Mouse (Mus musculus) heart, embryonic 13.5 days (tissue): ENCODE measurements around the gene Olig3. TPM values are rescaled to one million over a fixed set of nuclear protein-coding genes. Genes with fewer than 3 reads are reported as not detected.

Source experiments
- ATAC-seq: fragments of 200-750 bp; cut with Nextera tagmentation; 2 replicates; pipeline ENCODE4 v1.8.0; 2017; ENCODE audit warnings: moderate TSS enrichment; ENCODE audit not compliant: insufficient number of reproducible peaks, low FRiP score, low TSS enrichment; ENCODE audit errors: extremely low read depth
- H3K27ac ChIP-seq: fragments of 300-500 bp; sonication (generic); replicated peaks from 2 replicates; pipeline ENCODE4 v1.5.1; 2015; ENCODE audit warnings: moderate library complexity, mild to moderate bottlenecking, inconsistent platforms
- H3K27me3 ChIP-seq: fragments of 300-500 bp; sonication (generic); replicated peaks from 2 replicates; pipeline ENCODE4 v1.6.1; 2015; ENCODE audit warnings: mild to moderate bottlenecking, inconsistent platforms
- H3K36me3 ChIP-seq: fragments of 300-500 bp; sonication (generic); 2 replicates; pipeline ENCODE4 v1.6.1; 2015; ENCODE audit warnings: mild to moderate bottlenecking, inconsistent platforms
- H3K4me1 ChIP-seq: fragments of 300-500 bp; sonication (generic); 2 replicates; pipeline ENCODE4 v1.6.1; 2015; ENCODE audit warnings: inconsistent platforms
- H3K4me2 ChIP-seq: fragments of 300-500 bp; sonication (generic); 2 replicates; pipeline ENCODE4 v1.6.1; 2015; ENCODE audit warnings: inconsistent platforms, mild to moderate bottlenecking, moderate library complexity
- H3K4me3 ChIP-seq: fragments of 300-500 bp; sonication (generic); 2 replicates; pipeline ENCODE4 v1.5.1; 2015; ENCODE audit warnings: moderate library complexity, mild to moderate bottlenecking, inconsistent platforms
- H3K9ac ChIP-seq: fragments of 300-500 bp; sonication (generic); 2 replicates; pipeline ENCODE4 v1.6.1; 2015; ENCODE audit warnings: inconsistent platforms, mild to moderate bottlenecking, moderate library complexity
- H3K9me3 ChIP-seq: fragments of 300-500 bp; sonication (generic); 2 replicates; pipeline ENCODE4 v1.6.1; 2016; ENCODE audit warnings: inconsistent platforms
- WGBS: fragments of 180-500 bp; shearing (Covaris S2); methylation state at CpG from one replicate; pipeline ENCODE4 v1.1.7; 2015; ENCODE audit warnings: mixed read lengths; 5-methylcytosine and 5-hydroxymethylcytosine counted together
- polyA plus RNA-seq: library from polyadenylated mRNA; unstranded; fragments of >200 nt; fragmentation: Nextera tagmentation; extraction: Ambion mirVana; gene quantifications from 2 replicates; pipeline ENCODE4 v1.2.1, GENCODE M21; 2015

The Olig3 gene
- polyA plus RNA-seq, result not detected in 2 replicates

DNA sequence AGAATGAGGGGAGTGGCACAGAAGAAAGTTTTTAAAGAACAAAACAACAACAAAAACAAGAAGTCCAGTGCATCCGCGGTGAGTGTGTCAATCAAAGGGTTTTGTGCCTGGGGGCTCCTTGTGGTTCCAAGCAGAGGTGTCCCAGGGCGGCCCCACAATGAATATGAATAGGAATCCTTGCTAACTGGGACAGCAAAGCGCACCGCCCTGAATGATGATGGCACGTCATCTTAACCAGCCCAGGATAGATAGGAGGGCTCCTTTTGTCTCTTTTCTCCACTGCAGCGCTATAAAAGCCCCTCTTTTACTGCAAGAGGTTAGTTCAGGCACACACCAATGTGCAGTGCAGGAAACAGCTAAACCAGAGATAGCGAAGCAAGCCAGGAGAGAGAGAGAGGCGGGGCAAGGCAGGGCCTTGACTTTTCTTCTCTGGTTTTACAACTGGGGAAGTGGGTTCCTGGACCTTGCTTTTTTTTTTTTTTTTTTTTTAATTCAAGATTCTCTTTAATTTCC lies at the start of gene Olig3:
Gene Olig3, plus strand, starts transcription at position 463 of the 513 bp plus-strand sequence.
- H3K27ac ChIP-seq, result no peak within 1 kb of the TSS
- no peaks in the 10 kb centered on the region for H3K9me3 ChIP-seq
- no peak within 1 kb of the TSS for H3K9ac ChIP-seq
- no peak for ATAC-seq
- peak within 1 kb of the TSS; percentile 47 for H3K4me2 ChIP-seq
- H3K4me3 ChIP-seq, result peak within 1 kb of the TSS; percentile 32
- 1% methylated on average over 9 of the region's 9 CpGs for WGBS
- peaks cover 98% of the 10 kb centered on the region for H3K27me3 ChIP-seq
- H3K36me3 ChIP-seq, result no peaks in the 10 kb centered on the region
- H3K4me1 ChIP-seq, result peaks cover 21% of the 10 kb centered on the region

DNA sequence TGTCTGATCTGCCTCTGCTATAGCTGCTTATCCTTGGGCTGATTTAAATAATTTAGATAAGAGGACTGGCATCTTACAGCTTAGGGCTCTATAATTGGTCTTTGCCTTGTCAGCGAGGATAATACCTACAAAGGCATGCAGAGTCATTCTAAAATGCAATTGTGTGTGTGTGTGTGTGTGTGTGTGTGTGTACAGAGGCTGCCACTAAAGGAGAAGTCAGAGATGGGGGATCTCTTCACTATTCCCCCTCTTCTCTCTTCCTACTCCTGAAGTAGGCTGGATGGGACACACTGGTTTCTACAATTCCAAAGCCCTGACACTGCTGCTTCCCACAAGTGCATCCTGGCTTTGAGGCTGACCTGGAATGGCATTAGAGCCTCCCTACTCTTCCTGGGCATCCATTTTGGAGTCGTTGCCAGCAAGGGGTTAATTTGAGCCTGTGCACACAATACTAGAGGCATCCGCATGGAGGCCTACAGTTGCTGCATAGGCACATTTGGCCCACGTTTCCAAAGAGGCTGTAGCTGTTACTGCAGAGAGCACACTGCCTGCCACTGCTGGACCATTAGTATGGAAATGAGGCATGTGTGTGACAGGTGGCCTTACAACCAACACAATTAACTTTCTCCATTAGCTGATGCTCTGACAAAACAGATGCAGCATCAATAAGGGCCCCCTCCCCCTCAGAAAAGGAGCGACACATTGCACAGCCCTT lies 46.5 kb upstream of the Olig3 start:
- Histone ChIP-seq H3K4me1 (no peaks in the 10 kb centered on the region), H3K36me3 (no peaks in the 10 kb centered on the region), H3K9ac (no peak overlapping the region), H3K27ac (no peak overlapping the region), H3K4me2 (no peak overlapping the region), H3K4me3 (no peak overlapping the region), H3K27me3 (no peaks in the 10 kb centered on the region), H3K9me3 (no peaks in the 10 kb centered on the region)
- 41% methylated on average over 5 of the region's 5 CpGs for WGBS
- ATAC-seq, result no peak

DNA sequence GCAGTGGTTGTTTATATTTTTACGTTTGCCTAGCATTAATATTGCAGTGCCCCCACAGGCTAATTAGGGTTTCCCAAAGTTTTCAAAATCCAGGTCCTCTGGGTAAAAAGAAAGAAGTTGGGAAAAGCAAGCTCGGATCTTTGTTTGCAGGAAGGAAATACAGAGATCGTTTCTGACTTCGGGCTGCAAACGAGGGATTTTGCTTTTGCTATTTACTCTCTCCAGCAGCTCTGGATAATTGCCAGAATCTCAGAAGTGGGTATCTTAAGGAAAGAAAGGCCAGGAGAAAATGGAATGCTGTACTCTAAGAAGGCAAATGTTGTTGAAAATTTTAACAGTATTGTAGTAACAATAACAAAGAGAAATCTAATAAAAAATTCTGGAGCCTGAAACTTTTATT lies 45.9 kb upstream of the Olig3 start:
- no peak for ATAC-seq
- Histone ChIP-seq H3K36me3 (no peaks in the 10 kb centered on the region), H3K27ac (no peak overlapping the region), H3K9me3 (no peaks in the 10 kb centered on the region), H3K27me3 (no peaks in the 10 kb centered on the region), H3K4me2 (no peak overlapping the region), H3K9ac (no peak overlapping the region), H3K4me1 (no peaks in the 10 kb centered on the region), H3K4me3 (no peak overlapping the region)
- WGBS, result 47% methylated on average over 5 of the region's 5 CpGs

DNA sequence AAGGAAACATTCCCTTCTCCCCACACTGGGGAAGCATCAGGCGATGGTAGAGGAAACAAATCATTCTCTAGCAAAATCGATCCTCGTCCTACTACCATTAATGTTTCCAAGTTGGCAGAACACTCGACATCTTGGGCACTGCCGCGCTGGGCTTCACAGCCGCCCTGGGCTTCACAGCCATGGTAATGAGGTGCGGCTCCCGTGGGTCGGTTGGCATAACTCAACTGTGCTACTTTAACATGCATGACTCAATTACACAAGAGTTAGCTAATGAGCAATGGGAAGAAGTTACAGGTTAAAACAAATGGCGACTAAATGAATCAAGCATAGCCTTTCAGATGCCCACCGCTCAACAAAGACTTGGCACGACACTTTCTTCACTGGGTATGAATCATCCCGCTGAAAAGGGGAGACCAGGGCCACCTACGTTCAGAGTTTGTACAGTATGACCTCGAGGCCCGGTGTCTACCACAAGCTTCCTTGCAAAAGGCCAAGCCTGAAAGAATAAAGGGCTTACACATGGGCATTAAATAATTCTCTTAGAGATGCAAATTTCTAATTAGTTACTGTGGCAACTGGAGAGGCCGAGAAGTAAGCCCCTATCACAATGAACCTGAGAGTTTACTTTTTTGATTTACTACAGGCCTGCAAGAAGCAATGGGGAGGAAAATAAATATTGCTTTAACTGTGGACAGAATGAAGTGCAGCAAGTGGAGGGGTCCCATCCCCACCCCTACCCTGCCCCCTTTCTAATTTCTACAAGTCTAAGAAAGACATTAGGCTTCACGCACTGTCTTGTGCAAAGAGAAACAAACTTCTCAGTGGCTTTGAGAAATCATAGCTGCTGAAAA lies 38.1 kb upstream of the Olig3 start:
- Histone ChIP-seq H3K36me3 (no peaks in the 10 kb centered on the region), H3K4me2 (no peak overlapping the region), H3K4me1 (no peaks in the 10 kb centered on the region), H3K4me3 (no peak overlapping the region), H3K9me3 (no peaks in the 10 kb centered on the region), H3K27me3 (no peaks in the 10 kb centered on the region), H3K9ac (no peak overlapping the region), H3K27ac (no peak overlapping the region)
- 82% methylated on average over 19 of the region's 19 CpGs for WGBS
- no peak for ATAC-seq

DNA sequence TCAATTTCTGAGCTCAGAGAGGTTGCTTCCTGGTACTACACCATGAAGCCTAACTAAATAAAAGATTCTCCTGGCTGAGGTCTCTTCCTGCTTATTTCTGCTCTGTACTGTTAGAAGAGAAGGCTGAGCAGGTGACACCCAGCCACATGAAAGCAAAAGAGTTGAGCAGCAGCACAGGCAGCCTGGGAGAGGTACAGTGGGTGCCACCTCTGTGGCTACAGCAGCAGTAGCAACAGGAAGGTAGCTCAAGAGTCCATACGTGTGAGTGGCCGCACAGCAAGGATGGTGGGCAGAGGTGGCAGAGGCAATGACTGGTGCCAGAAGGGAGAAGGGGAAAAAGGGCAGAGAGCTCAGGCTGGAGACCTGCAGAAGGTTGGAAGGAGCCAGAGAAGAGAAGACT lies 34.6 kb upstream of the Olig3 start:
- H3K9ac ChIP-seq, result no peak overlapping the region
- no peak overlapping the region for H3K4me3 ChIP-seq
- H3K27ac ChIP-seq, result no peak overlapping the region
- 70% methylated on average over 2 of the region's 2 CpGs for WGBS
- no peak overlapping the region for H3K4me2 ChIP-seq
- no peak for ATAC-seq
- no peaks in the 10 kb centered on the region for H3K4me1 ChIP-seq
- H3K9me3 ChIP-seq, result no peaks in the 10 kb centered on the region
- no peaks in the 10 kb centered on the region for H3K36me3 ChIP-seq
- no peaks in the 10 kb centered on the region for H3K27me3 ChIP-seq

DNA sequence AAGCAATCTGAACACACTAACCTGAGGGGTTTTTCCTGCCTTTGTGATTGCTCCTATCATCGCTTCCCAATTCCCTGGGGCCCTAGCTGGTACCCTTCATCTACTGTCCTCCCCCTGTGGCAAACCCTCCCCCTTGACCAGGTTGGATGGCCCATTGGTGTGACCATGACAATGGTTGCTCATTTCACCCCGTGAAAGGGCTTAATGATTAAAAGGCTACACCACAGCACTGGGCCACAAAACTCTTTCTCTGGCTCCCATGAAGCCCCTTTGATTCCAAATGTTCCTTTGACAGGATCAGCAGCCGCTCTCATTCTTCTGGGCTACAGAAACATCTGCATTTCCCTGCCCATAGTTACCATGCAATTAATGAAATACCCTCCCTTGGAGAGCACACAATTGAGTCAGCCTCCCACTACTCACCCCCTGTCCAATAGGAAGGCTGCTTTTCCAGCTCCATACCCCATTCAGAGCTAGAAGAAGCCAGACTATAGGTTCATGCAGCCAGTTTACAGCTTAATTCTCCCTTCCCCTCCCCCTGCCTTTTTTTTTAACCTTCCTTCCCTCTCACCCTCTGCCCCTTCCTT lies 27.0 kb upstream of the Olig3 start:
- Histone ChIP-seq H3K27ac (no peak overlapping the region), H3K36me3 (no peaks in the 10 kb centered on the region), H3K9ac (no peak overlapping the region), H3K4me2 (no peak overlapping the region), H3K4me1 (no peaks in the 10 kb centered on the region), H3K9me3 (no peaks in the 10 kb centered on the region), H3K4me3 (no peak overlapping the region), H3K27me3 (0 out of 2 replicates have a peak, but pooled peaks cover 5% of the 10 kb centered on the region)
- WGBS, result 60% methylated on average over 3 of the region's 3 CpGs
- no peak for ATAC-seq

DNA sequence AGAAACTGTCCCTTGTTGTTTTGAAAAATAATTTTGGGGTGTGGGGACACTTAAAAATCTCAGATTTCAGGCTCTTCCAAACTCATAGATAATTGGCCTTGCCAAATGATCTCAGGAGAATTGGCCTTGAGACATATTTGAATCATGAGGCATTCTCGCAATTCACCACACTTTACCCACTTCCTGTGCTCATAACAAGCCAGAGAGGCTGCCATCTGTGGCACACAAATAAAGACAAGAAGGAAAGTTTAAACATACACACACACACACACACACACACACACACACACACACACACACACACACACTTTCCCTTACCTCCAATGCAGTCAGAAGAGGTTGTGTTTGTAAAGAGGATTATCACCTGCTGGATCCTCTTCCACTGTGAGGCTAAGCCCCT lies 22.9 kb upstream of the Olig3 start:
- no peak overlapping the region for H3K4me2 ChIP-seq
- WGBS, result 68% methylated on average over 1 of the region's 1 CpGs
- no peaks in the 10 kb centered on the region for H3K4me1 ChIP-seq
- no peak overlapping the region for H3K4me3 ChIP-seq
- no peak for ATAC-seq
- no peak overlapping the region for H3K9ac ChIP-seq
- H3K9me3 ChIP-seq, result no peaks in the 10 kb centered on the region
- H3K27me3 ChIP-seq, result peaks cover 12% of the 10 kb centered on the region; the same call in 1 of the 2 replicates
- no peak overlapping the region for H3K27ac ChIP-seq
- H3K36me3 ChIP-seq, result no peaks in the 10 kb centered on the region

DNA sequence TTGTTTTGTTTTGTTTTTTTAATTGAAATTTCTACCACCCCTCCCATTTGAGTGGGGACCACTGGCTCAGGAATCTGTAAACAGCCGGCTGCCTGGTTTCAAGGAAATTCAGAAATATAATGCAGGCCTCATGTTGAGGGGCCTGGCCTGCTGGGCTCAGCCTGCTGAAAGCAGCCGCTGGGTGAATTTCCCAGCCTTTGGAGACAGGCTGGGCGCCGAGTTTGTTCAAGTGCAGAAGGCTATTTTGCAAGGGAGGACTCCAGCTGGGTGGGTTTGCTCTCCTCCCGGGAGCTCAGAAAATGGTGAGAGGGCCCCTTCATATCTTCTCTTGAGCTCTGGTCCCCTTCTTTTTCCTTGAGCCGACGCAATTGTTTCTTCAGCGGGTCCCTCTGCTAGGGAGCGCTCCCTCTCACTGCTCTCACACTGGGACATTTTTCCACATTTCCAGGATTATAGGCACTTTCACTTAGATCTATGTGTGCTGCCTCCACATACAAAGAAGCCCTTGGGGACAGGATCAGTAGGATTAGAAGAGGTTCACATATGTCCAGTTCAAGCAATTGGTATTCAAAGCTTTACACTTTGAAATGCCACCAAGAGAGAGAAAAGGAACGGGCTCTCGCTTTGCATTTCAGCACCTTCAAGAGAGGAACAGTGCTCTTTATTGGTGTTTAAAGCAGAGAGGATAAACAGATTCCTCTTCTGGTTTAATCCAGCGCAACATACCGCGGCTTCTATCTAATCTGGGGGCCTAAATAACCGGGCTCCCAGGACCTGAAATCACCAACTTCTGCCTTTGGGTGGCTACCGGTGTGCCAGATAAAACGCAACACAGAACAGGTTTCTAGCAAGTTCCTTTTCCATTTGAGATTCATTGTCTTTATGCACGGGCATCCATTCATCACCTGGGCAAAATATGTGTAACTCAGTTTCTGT lies 17.4 kb upstream of the Olig3 start:
- no peak overlapping the region for H3K4me3 ChIP-seq
- no peak overlapping the region for H3K27ac ChIP-seq
- no peak for ATAC-seq
- no peak overlapping the region for H3K9ac ChIP-seq
- 8% methylated on average over 18 of the region's 18 CpGs for WGBS
- H3K27me3 ChIP-seq, result peaks cover 47% of the 10 kb centered on the region
- no peaks in the 10 kb centered on the region for H3K9me3 ChIP-seq
- H3K4me2 ChIP-seq, result peak overlapping the region; percentile 29
- H3K4me1 ChIP-seq, result no peaks in the 10 kb centered on the region
- no peaks in the 10 kb centered on the region for H3K36me3 ChIP-seq

DNA sequence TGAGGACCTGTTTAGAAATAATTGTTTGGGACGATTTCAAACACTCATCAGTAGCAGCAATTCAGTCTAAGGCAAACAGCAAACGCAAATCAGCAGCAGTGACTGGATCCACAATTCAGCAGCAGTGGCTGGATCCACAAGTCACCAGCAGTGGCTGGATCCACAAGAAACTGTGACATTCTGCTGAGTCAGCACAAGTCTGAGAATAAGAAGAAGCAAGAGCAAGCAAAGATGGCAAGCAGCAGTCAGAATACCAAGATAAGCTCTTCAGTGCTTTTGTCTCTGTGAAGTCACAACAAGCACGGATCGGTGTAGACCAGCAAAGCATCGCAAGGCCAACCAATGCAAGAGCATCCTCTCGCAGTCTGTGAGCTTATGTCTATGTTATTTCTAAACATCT lies 12.3 kb upstream of the Olig3 start:
- no peak overlapping the region for H3K27ac ChIP-seq
- H3K36me3 ChIP-seq, result no peaks in the 10 kb centered on the region
- H3K4me3 ChIP-seq, result no peak overlapping the region
- peaks cover 68% of the 10 kb centered on the region for H3K27me3 ChIP-seq
- no peaks in the 10 kb centered on the region for H3K4me1 ChIP-seq
- H3K9me3 ChIP-seq, result no peaks in the 10 kb centered on the region
- H3K9ac ChIP-seq, result no peak overlapping the region
- ATAC-seq, result no peak
- no peak overlapping the region for H3K4me2 ChIP-seq
- WGBS, result 78% methylated on average over 6 of the region's 6 CpGs

DNA sequence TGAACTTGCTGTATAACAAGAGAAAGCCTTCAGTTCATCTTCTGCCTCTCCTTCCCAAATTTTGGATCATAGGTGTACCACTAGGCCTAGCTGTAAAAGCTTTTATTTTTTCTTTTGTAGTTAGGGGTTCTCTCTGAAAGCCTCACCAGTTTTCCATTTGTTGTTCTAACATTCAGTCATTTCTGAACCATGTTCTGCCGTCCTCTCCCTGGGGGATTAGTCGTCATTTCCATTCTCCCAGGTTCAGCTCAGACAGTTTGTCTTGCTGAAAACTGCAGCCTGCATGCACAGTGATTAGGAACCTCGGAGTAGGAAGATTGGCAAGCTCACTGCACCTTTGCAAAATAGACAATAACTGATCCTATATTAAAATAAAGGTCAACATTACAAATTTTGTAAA lies 7.0 kb upstream of the Olig3 start:
- Histone ChIP-seq H3K4me3 (no peak overlapping the region), H3K4me1 (peaks cover 12% of the 10 kb centered on the region), H3K36me3 (no peaks in the 10 kb centered on the region), H3K27me3 (peaks cover 76% of the 10 kb centered on the region), H3K4me2 (no peak overlapping the region), H3K9ac (no peak overlapping the region), H3K27ac (no peak overlapping the region), H3K9me3 (no peaks in the 10 kb centered on the region)
- 42% methylated on average over 3 of the region's 3 CpGs for WGBS
- ATAC-seq, result no peak
